Mouse (Mus musculus) spleen, postnatal 0 days (tissue): Measurements from ENCODE around the gene Rab37. TPM values are rescaled to one million over a fixed set of nuclear protein-coding genes. Genes with fewer than 3 reads are reported as not detected.

ENCODE experiments used
- polyA plus RNA-seq: library from polyadenylated mRNA; unstranded; fragments of >200 nt; fragmentation: Nextera tagmentation; extraction: Ambion mirVana; gene quantifications from 2 replicates; pipeline ENCODE4 v1.2.1, GENCODE M21; 2015

The Rab37 gene
- polyA plus RNA-seq = 5.7 and 7.7 TPM in 2 replicates

GRCm38 (mm10) chr11:115091362-115091901 lies at the start of gene Rab37:
Gene Rab37, plus strand, starts transcription at chr11:115091431.

GRCm38 (mm10) chr11:115048259-115048658 lies 43.0 kb upstream of the Rab37 start, which contains the start of gene Cd300ld3:
Gene Cd300ld3, minus strand, starts transcription at chr11:115048409.

DNA sequence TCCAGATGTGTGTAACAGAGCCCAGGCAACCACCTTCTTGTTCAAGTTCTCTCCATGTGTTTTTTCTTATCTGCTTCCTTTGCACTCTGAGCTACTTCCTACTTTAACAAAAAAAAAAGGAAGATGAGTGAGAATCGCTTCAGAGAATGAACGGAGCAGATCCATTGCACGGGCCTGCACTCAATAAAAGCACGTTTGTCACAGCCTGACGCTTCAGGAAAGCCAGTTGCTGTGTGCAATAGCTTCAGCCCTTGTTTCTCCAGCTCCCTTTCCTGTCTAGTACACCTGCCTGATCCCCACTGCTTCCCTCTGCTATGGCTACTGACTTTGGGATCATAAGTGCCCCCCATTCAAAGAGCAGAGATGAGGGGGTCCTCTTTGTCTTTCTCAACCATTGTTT lies 29.2 kb upstream of the Rab37 start, which contains the start of gene Cd300e:
Cd300e (minus strand) TSS at position 101 of the 400 bp plus-strand sequence.

GRCm38 (mm10) chr11:115133800-115134199 lies 42.6 kb downstream of the Rab37 start, which contains the start of gene Cd300lf:
Gene Cd300lf, minus strand, starts transcription at chr11:115133992.

DNA sequence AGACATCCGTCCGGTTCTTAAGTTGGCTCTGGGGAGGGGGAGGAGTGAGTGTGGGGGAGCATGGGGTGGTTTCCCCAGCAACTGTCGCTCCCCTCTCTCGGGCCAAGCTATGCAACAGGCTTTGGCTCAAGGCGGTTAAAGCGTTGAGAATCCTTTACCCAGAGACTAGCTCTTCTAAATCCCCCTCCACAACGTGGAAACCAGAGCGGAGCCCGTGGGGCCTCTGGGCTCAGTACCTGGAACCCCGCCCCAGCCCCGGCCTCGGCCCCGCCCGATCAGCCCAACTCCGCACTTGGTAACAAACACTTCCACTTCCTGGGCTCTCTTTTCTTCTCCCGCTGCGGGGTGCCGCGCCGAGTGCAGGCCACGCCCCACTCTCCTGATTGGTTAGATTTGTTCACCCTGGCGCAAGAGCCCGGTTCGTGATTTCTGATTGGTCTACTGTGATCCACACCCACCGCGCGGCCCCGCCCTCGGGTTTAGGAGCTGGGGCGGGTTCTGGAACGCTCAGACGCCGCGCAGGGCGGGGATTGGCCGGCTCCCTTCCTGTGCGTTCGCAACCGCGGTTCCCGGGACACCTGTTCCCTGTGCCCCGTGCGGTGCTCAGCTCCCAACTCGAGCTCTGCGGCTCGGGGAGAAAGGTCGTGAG lies 71.7 kb downstream of the Rab37 start, which contains the start of gene Slc9a3r1:
Slc9a3r1 (plus strand) TSS at position 510 of the 649 bp plus-strand sequence.

GRCm38 (mm10) chr11:115187224-115187639 lies 96.0 kb downstream of the Rab37 start, which contains the start of gene Tmem104:
Gene Tmem104, plus strand, starts transcription at chr11:115187487.

GRCm38 (mm10) chr11:115187693-115188092 lies 96.5 kb downstream of the Rab37 start, which contains the start of gene Nat9:
Gene Nat9, minus strand, starts transcription at chr11:115187859.

Other genes with a start within 250 kb of the Rab37 start
- 5.4 and 9.3 TPM in 2 replicates for gene Gprc5c, start 240.3 kb upstream of the Rab37 start, polyA plus RNA-seq
- gene Cd300a, start 201.4 kb upstream of the Rab37 start, polyA plus RNA-seq = 10.1 and 17.2 TPM in 2 replicates
- 7.2 and 8.7 TPM in 2 replicates for gene Cd300lb, start 157.0 kb upstream of the Rab37 start, polyA plus RNA-seq
- gene Cd300c, start 122.3 kb upstream of the Rab37 start, polyA plus RNA-seq = 0.41 and 0.44 TPM in 2 replicates
- 4.6 and 5.1 TPM in 2 replicates for gene Cd300ld, start 101.5 kb upstream of the Rab37 start, polyA plus RNA-seq
- 10.9 and 15.5 TPM in 2 replicates for gene Cd300c2, start 89.6 kb upstream of the Rab37 start, polyA plus RNA-seq
- gene Cd300ld2, start 75.2 kb upstream of the Rab37 start, polyA plus RNA-seq = not detected in 2 replicates
- gene Cd300ld4, start 64.4 kb upstream of the Rab37 start, polyA plus RNA-seq = not detected in 2 replicates
- not detected in 2 replicates for gene Cd300ld5, start 53.7 kb upstream of the Rab37 start, polyA plus RNA-seq
- 0.18 TPM in 1 of 2 replicates, not detected in the other for gene Cd300ld3, start 43.0 kb upstream of the Rab37 start, polyA plus RNA-seq
- 0.35 and 0.90 TPM in 2 replicates for gene Cd300e, start 29.3 kb upstream of the Rab37 start, polyA plus RNA-seq
- gene Cd300lf, start 42.6 kb downstream of the Rab37 start, polyA plus RNA-seq = 41.0 and 47.9 TPM in 2 replicates
- gene Slc9a3r1, start 71.9 kb downstream of the Rab37 start, polyA plus RNA-seq = 35.2 and 49.0 TPM in 2 replicates
- gene Tmem104, start 96.1 kb downstream of the Rab37 start, polyA plus RNA-seq = 4.7 and 7.3 TPM in 2 replicates
- 14.3 and 14.4 TPM in 2 replicates for gene Nat9, start 96.4 kb downstream of the Rab37 start, polyA plus RNA-seq
- gene Grin2c, start 175.8 kb downstream of the Rab37 start, polyA plus RNA-seq = 0.07 and 0.08 TPM in 2 replicates
- gene Fdxr, start 185.6 kb downstream of the Rab37 start, polyA plus RNA-seq = 9.7 and 10.0 TPM in 2 replicates
- gene Fads6, start 206.2 kb downstream of the Rab37 start, polyA plus RNA-seq = 0.24 and 0.33 TPM in 2 replicates
- not detected in 2 replicates for gene Otop2, start 215.7 kb downstream of the Rab37 start, polyA plus RNA-seq
- 0.65 and 0.70 TPM in 2 replicates for gene Ush1g, start 230.6 kb downstream of the Rab37 start, polyA plus RNA-seq
- gene Otop3, start 243.3 kb downstream of the Rab37 start, polyA plus RNA-seq = not detected in 2 replicates